Mouse (Mus musculus): ENCODE measurements around the gene Ick.

DNA sequence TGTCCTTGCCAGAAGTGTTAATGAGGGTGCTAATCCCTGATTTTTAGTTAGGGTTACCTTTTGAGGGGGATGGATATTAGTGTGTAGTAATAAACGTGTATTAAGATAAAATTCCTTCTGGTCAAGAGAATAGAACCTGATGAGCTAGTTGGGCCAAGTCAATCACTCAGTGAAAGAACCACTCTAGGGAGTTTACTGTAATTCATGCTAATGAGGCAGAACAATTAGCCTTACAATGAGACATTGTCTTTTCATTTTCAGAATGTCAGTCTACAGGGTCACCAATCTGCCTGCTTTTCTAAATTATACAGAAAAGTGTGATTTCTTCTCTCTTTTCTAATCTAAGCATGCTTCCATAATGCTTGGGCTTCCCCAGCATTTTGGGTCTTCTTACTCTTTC is 65.0 kb downstream of the Ick start:
- TF ChIP-seq CHD2 (IDR thresholded peaks at IDR 0.05; ENCODE audit: low read depth, low read length) (no peak), ZNF384 (IDR thresholded peaks at IDR 0.05; ENCODE audit: low read depth, low read length) (no peak), MAFK (IDR thresholded peaks at IDR 0.05; ENCODE audit: insufficient read depth, low read depth, low read length) (no peak), HCFC1 (IDR thresholded peaks at IDR 0.05; ENCODE audit: borderline replicate concordance, insufficient read depth, low read length) (no peak)
